Mouse (Mus musculus) CH12.LX (cell line): Measurements from ENCODE around the gene Serp1. TPM values are rescaled to one million over a fixed set of nuclear protein-coding genes. Genes with fewer than 3 reads are reported as not detected.

Experiments
- DNase-seq: peaks from one replicate; pipeline ENCODE4 v3.0.0-alpha.2; 2013; ENCODE audit errors: extremely low read depth
- H3K27ac ChIP-seq: 2 replicates; pipeline ENCODE4 v1.5.1; 2012; ENCODE audit warnings: low read depth, mild to moderate bottlenecking, control low read depth, moderate library complexity; ENCODE audit not compliant: insufficient read depth
- H3K27me3 ChIP-seq: replicated peaks from 2 replicates; pipeline ENCODE3; 2012; ENCODE audit warnings: inconsistent platforms
- H3K36me3 ChIP-seq, 2 experiments: replicated peaks in 1 of 2; 2 replicates each; pipeline versions ENCODE3 to v1.6.1; 2012; ENCODE audit warnings: inconsistent platforms in 1 of 2, low read length in 1 of 2, mild to moderate bottlenecking in 1 of 2, mixed read lengths in 1 of 2, moderate library complexity in 1 of 2; ENCODE audit not compliant: control insufficient read depth in 1 of 2, insufficient read depth in 1 of 2
- H3K4me1 ChIP-seq, 2 experiments: 2 replicates each; pipeline ENCODE4 v1.6.1; 2012; ENCODE audit warnings: inconsistent platforms in 1 of 2, moderate library complexity in 1 of 2; ENCODE audit not compliant: insufficient read depth in 2 of 2, control insufficient read depth in 1 of 2
- H3K4me2 ChIP-seq: 2 replicates; pipeline ENCODE4 v1.6.1; 2012; ENCODE audit warnings: low read depth, mild to moderate bottlenecking, control low read depth; ENCODE audit not compliant: poor library complexity, insufficient read depth, severe bottlenecking
- H3K4me3 ChIP-seq, 3 experiments: fragments of 150-350 bp in 1 of 3; sonication (generic) in 1 of 3; replicated peaks in 1 of 3; 2 replicates each; pipeline versions ENCODE3 to v1.5.1; 2011 to 2012; ENCODE audit warnings: low read depth in 2 of 3, low read length in 2 of 3, mild to moderate bottlenecking in 2 of 3, moderate library complexity in 2 of 3, control low read depth in 1 of 3, improper control_type of control experiment in 1 of 3, inconsistent platforms in 1 of 3, mixed read lengths in 1 of 3; ENCODE audit not compliant: poor library complexity in 1 of 3
- H3K79me2 ChIP-seq: replicated peaks from 2 replicates; pipeline ENCODE4 v1.6.1; 2012; ENCODE audit warnings: mild to moderate bottlenecking, moderate library complexity; ENCODE audit not compliant: control insufficient read depth, poor library complexity, insufficient read depth, severe bottlenecking; ENCODE audit errors: extremely low read depth
- H3K9ac ChIP-seq: 2 replicates; pipeline ENCODE4 v1.6.1; 2012; ENCODE audit warnings: low read depth, mild to moderate bottlenecking, control low read depth, moderate library complexity; ENCODE audit not compliant: insufficient read depth
- H3K9me3 ChIP-seq: replicated peaks from 2 replicates; pipeline ENCODE3; 2012; ENCODE audit warnings: low read length, inconsistent platforms, mixed read lengths
- CHD1 ChIP-seq: IDR thresholded peaks from 2 replicates; pipeline ENCODE4 v1.6.1; 2012; ENCODE audit warnings: low read depth, low read length, improper control_type of control experiment, inconsistent platforms
- CHD2 ChIP-seq: IDR thresholded peaks from 2 replicates; pipeline ENCODE4 v1.6.1; 2011; ENCODE audit warnings: low read length, improper control_type of control experiment
- E2F4 ChIP-seq: IDR thresholded peaks from 2 replicates; pipeline ENCODE4 v1.6.1; 2011; ENCODE audit warnings: low read depth, low read length, improper control_type of control experiment; ENCODE audit not compliant: insufficient replicate concordance
- ELF1 ChIP-seq: IDR thresholded peaks from 2 replicates; pipeline ENCODE4 v1.6.1; 2014; ENCODE audit warnings: low read depth, mild to moderate bottlenecking, inconsistent platforms, low read length, improper control_type of control experiment
- EP300 ChIP-seq: IDR thresholded peaks from 2 replicates; pipeline ENCODE4 v1.6.1; 2011; ENCODE audit warnings: low read length, improper control_type of control experiment
- ETS1 ChIP-seq: conservative IDR thresholded peaks from 2 replicates; pipeline ENCODE4 v1.6.1; 2012; ENCODE audit warnings: low read depth, mild to moderate bottlenecking, inconsistent platforms, low read length, improper control_type of control experiment, moderate library complexity
- HCFC1 ChIP-seq: IDR thresholded peaks from 2 replicates; pipeline ENCODE4 v1.6.1; 2012; ENCODE audit warnings: low read depth, mild to moderate bottlenecking, inconsistent platforms, low read length, improper control_type of control experiment
- MAFK ChIP-seq: IDR thresholded peaks from 2 replicates; pipeline ENCODE4 v1.6.1; 2011; ENCODE audit warnings: low read length, improper control_type of control experiment; ENCODE audit not compliant: insufficient replicate concordance
- MAX ChIP-seq: IDR thresholded peaks from 2 replicates; pipeline ENCODE4 v1.6.1; 2011; ENCODE audit warnings: low read length, improper control_type of control experiment
- MEF2A ChIP-seq: IDR thresholded peaks from 2 replicates; pipeline ENCODE4 v1.6.1; 2014; ENCODE audit warnings: low read depth, mild to moderate bottlenecking, inconsistent platforms, low read length, improper control_type of control experiment, borderline replicate concordance
- MYC ChIP-seq: IDR thresholded peaks from 2 replicates; pipeline ENCODE4 v1.6.1; 2011; ENCODE audit warnings: low read depth, mild to moderate bottlenecking, improper control_type of control experiment, low read length
- NRF1 ChIP-seq: IDR thresholded peaks from 2 replicates; pipeline ENCODE4 v1.6.1; 2014; ENCODE audit warnings: low read depth, mild to moderate bottlenecking, inconsistent platforms, low read length, improper control_type of control experiment, moderate library complexity
- RAD21 ChIP-seq: IDR thresholded peaks from 2 replicates; pipeline ENCODE4 v1.6.1; 2011; ENCODE audit warnings: low read depth, mild to moderate bottlenecking, low read length, improper control_type of control experiment, moderate library complexity
- RCOR1 ChIP-seq: conservative IDR thresholded peaks from 2 replicates; pipeline ENCODE4 v1.6.1; 2012; ENCODE audit warnings: low read depth, mild to moderate bottlenecking, inconsistent platforms, low read length, improper control_type of control experiment
- TBP ChIP-seq: conservative IDR thresholded peaks from 2 replicates; pipeline ENCODE4 v1.6.1; 2011; ENCODE audit warnings: low read depth, low read length, improper control_type of control experiment
- TCF12 ChIP-seq: IDR thresholded peaks from 2 replicates; pipeline ENCODE4 v1.6.1; 2014; ENCODE audit warnings: low read depth, mild to moderate bottlenecking, inconsistent platforms, low read length, improper control_type of control experiment
- UBTF ChIP-seq: IDR thresholded peaks from 2 replicates; pipeline ENCODE4 v1.6.1; 2012; ENCODE audit warnings: low read depth, mild to moderate bottlenecking, inconsistent platforms, low read length, improper control_type of control experiment, moderate library complexity
- ZC3H11A ChIP-seq: IDR thresholded peaks from 2 replicates; pipeline ENCODE4 v1.6.1; 2012; ENCODE audit warnings: low read depth, mild to moderate bottlenecking, inconsistent platforms, low read length, improper control_type of control experiment
- ZNF384 ChIP-seq: IDR thresholded peaks from 2 replicates; pipeline ENCODE4 v1.6.1; 2012; ENCODE audit warnings: low read depth, low read length, improper control_type of control experiment, inconsistent platforms
- dilution Hi-C: fragments of 300-500 bp; cut with MboI; formaldehyde crosslinking; loops from 2 replicates; pipeline ENCODE4 v1.14.3; 2020; ENCODE audit warnings: low sequenced_read_pairs; ENCODE audit not compliant: extremely low pct_unique_long_range_greater_than_20kb, extremely low pct_ligation_motif_present
- in situ Hi-C: fragments of 300-500 bp; cut with MboI; formaldehyde crosslinking; loops from 3 replicates; pipeline ENCODE4 v1.14.3; 2019; ENCODE audit warnings: low sequenced_read_pairs, low pct_ligation_motif_present, low pct_unique_long_range_greater_than_20kb, mixed read lengths
- polyA plus RNA-seq: library from polyadenylated mRNA; unstranded; fragments of >175 nt; gene quantifications from 2 replicates; pipeline ENCODE4 v1.2.1, GENCODE M21; 2012; ENCODE audit warnings: low read depth; ENCODE audit not compliant: insufficient read length
- total RNA-seq, 2 experiments: library from RNA; depleted of rRNA; stranded (reverse); fragments of 300-350 nt in 1 of 2; fragments of >200 nt in 1 of 2; gene quantifications; 2 replicates each; pipeline ENCODE4 v1.2.3; 2012 to 2014

The Serp1 gene
- total and polyA plus RNA-seq, 3 experiments, result 219 to 470 (median 298) TPM

DNA sequence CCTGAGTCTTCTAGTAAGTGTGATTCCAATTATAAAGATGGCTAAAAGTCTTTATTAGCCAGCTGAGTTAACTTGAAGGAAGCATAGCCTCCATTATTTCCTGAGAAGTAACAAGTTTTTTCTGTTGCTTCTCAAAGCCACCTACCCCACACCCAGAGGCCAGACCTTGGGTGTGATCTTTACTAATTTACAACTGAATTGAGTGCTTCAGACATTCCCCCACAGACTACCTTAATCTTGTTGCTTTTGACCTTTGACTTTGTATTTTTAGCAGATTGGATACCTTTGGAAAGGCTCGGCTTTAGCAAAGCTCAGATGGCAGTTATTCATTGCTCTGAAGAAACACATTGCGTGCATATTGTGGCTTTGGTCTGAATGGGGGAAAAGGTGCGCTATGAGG lies 45.1 kb upstream of the Serp1 start:
- no peaks in the 10 kb centered on the region for H3K27me3 ChIP-seq
- no peaks in the 10 kb centered on the region for H3K36me3 ChIP-seq
- no peak overlapping the region for H3K27ac ChIP-seq
- in situ Hi-C loops (no loop called here), dilution Hi-C loops (no loop called here)
- no peak overlapping the region for H3K9ac ChIP-seq
- no peaks in the 10 kb centered on the region for H3K79me2 ChIP-seq
- H3K4me2 ChIP-seq, result no peak overlapping the region
- H3K4me1 ChIP-seq, result peaks cover 0 to 2% of the 10 kb centered on the region in 2 experiments; a peak in 1 of 4 replicates
- H3K9me3 ChIP-seq, result no peaks in the 10 kb centered on the region
- no peak for DNase-seq
- TF ChIP-seq E2F4, result no peak
- no peak overlapping the region for H3K4me3 ChIP-seq

DNA sequence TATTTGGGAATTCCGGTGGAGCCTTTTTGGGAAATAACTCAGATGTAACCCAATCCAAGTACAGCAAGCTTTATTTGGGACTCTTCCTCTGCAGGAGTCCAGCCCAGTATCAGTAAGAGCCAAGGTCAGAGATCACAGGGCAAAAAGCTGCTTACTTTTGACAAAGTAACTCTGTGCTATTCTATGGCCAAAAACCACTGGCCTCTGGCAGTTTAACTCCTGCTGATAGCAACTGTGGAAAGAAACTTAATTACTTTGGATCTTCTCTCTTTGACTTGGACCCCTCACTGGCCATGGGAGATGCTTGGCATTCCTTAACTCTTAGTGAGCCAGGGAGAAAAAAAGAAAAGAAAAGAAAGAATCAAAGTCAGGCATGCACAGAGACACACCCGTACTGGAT lies 35.7 kb upstream of the Serp1 start:
- in situ Hi-C loops, result no loop called here
- Histone ChIP-seq H3K4me2 (no peak overlapping the region), H3K27ac (no peak overlapping the region), H3K9me3 (no peaks in the 10 kb centered on the region), H3K4me1 (peaks cover 3 to 5% of the 10 kb centered on the region in 2 experiments; a peak in 3 of 4 replicates), H3K27me3 (no peaks in the 10 kb centered on the region), H3K4me3 (no peak overlapping the region), H3K79me2 (no peaks in the 10 kb centered on the region), H3K36me3 (peaks cover 13 to 26% of the 10 kb centered on the region in 2 experiments), H3K9ac (no peak overlapping the region)
- DNase-seq, result no peak
- dilution Hi-C loops, result no loop called here
- no peak for TF ChIP-seq CHD1
- no peak for TF ChIP-seq MAX
- no peak for TF ChIP-seq ZNF384
- TF ChIP-seq HCFC1, result no peak
- no peak for TF ChIP-seq NRF1
- TF ChIP-seq TCF12, result no peak
- no peak for TF ChIP-seq CHD2
- no peak for TF ChIP-seq TBP
- TF ChIP-seq EP300, result no peak
- TF ChIP-seq MAFK, result no peak
- no peak for TF ChIP-seq UBTF
- TF ChIP-seq MYC, result no peak
- TF ChIP-seq ZC3H11A, result no peak

DNA sequence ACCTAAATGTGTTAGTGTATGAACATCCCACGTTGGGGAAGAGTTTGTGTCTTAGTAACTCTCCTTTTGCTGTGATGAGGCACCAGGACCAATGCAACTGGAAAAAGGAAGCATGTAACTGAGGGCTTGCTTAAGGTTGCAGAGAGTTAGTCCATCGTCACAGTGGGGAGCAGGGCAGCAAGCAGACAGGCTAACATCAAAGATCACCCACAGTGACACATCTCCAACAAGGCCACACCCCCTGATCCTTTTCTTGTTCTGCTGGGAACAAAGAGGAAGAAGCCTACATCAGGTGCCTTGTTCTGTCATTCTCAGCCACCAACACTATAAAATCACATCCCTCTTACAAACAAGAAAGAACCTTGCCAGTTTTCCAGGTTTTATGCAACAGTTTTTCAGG lies 34.2 kb upstream of the Serp1 start:
- Histone ChIP-seq H3K79me2 (0 out of 2 replicates have a peak, but pooled peaks cover 1% of the 10 kb centered on the region), H3K4me3 (no peak overlapping the region), H3K27me3 (no peaks in the 10 kb centered on the region), H3K4me1 (peaks cover 3 to 20% of the 10 kb centered on the region in 2 experiments; a peak in 3 of 4 replicates), H3K9me3 (no peaks in the 10 kb centered on the region), H3K9ac (no peak overlapping the region), H3K36me3 (peaks cover 20 to 41% of the 10 kb centered on the region in 2 experiments), H3K4me2 (no peak overlapping the region), H3K27ac (no peak overlapping the region)
- DNase-seq, result no peak
- in situ Hi-C loops (no loop called here), dilution Hi-C loops (no loop called here)
- TF ChIP-seq RAD21, result no peak
- no peak for TF ChIP-seq ELF1
- no peak for TF ChIP-seq MEF2A
- no peak for TF ChIP-seq RCOR1
- TF ChIP-seq E2F4, result no peak
- no peak for TF ChIP-seq ETS1
